Mouse (Mus musculus): ENCODE measurements around the gene Clec4g.
"Not testable (repeated sequence)": the region's sequence is repeated elsewhere in the genome, so short reads cannot be mapped to it uniquely, and the experiment has no call there.

Clec4g gene

DNA sequence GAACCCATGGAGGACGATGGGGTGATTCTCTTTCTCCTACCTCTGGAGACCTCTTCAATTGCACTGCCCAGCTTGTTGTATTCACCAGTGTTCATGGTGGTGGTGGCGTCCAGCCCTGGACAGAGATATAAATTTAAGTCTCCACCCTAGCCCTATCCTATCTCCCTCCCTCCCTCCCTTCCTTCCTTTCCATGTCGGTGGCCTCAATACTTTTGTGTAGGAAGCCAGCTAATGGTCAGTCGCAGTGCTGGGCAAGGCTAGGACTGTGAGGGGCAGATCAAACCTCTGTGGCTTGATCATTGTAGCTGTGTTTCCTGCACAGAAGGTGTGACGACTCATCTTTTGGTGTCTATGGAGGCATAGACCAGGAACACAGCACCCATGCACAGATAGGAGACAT lies at the start of gene Clec4g:
Gene Clec4g, minus strand, starts transcription at position 101 of the 400 bp plus-strand sequence.
- DNase-seq (ENCODE audit: low spot score in 2 of 2), result no peak

DNA sequence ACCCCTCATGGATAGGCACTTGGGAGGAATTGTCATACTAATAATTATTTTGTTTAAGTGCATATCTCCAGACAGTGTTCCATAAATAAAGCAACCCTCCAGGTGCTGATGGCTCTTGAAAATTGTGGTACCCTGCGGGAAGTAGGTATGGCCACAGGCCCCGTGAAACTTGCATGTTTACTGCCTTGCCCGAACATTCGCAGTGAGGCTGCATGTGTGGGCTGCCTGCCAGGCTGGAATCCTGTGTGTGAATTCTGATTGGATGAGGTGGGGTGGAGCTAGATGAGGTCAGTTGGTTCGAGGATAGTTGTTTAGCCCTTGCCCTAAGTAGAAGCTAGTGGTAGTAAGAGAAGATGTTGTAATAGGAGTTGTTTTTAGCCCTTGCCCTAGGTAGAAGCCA lies 48.2 kb upstream of the Clec4g start:
- DNase-seq (ENCODE audit: low spot score in 2 of 2), result not testable (repeated sequence)

DNA sequence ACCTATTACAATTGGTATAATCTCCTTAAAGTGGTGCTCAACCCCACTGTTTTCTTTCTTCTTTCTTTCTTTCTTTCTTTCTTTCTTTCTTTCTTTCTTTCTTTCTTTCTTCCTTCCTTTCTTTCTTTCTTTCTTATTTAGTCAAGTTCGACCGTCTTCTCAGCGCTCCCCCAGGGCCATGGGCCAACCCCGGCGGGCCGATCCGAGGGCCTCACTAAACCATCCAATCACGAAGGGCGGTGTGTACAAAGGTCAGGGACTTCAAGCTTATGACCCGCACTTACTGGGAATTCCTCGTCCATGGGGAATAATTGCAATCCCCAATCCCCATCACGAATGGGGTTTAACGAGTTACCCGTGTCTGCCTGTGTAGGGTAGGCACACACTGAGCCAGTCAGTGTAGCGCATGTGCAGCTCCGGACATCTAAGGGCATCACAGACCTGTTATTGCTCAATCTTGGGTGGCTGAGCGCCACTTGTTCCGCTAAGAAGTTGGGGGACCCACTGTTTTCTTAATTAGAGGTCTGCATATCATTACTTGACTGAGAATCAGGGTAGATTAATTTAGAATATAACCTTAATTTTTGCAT lies 33.9 kb upstream of the Clec4g start:
- peak in 1 of 2 experiments; percentile 11 for DNase-seq (ENCODE audit: low spot score in 2 of 2)

DNA sequence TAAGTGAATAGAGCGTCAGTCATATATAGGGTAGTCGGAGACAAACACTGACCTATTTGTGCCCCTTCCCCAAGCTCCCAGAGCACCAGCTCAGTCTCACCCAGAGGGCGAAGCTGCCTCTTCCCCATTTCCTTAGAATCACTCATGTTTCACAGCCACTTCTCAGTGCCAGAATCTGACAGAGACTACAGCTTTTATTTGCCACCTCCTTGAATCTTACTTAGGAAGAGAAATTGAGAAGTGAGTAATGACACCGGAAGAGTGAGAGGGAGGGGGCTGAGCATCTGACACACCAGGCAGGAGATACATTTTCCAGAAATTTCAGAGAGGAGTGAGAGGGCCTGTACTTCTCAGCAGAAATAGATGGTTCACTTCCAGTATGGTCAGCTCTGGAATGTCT lies 28.3 kb upstream of the Clec4g start, which contains the start of gene Cd209a:
Gene Cd209a, minus strand, starts transcription at position 224 of the 400 bp plus-strand sequence.
- no peak for DNase-seq (ENCODE audit: low spot score in 2 of 2)

DNA sequence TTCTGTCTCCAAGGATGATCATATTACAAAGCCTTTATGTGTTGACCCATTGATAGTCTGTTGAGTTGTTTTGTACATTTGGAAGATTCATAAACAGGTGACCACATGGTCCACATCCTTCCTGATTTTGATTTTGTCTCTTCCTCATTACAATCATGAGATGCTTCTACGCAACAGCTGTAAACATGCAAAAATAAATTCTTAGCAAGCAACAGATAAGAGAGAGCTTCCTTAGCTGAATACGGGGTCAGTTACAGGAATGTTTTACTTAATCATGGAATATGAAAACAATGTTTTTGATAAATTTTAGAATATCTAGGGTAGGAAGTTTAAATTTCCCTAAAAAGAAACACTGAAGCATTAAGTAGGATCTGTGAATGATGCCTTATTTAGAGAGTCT lies 16.5 kb upstream of the Clec4g start:
- no peak for DNase-seq (ENCODE audit: low spot score in 2 of 2)

DNA sequence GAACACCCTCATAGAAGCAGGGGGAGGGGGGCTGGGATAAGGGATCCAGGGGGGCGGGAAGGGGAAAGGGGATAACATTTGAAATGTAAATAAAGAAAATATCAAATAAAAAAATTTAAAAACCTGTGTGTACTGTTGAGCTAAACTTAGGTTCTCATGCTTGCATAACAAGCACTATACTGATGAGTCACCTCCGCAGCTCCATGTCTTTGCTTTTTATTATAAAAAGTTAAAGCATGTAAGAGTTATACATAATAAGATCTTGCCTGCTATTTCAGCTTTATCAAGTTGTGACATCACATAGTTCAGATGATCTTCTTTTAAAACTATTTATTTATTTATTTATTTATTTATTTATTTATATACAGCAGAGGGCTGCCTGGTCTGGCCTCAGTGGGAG lies 15.1 kb upstream of the Clec4g start:
- no peak for DNase-seq (ENCODE audit: low spot score in 2 of 2)

DNA sequence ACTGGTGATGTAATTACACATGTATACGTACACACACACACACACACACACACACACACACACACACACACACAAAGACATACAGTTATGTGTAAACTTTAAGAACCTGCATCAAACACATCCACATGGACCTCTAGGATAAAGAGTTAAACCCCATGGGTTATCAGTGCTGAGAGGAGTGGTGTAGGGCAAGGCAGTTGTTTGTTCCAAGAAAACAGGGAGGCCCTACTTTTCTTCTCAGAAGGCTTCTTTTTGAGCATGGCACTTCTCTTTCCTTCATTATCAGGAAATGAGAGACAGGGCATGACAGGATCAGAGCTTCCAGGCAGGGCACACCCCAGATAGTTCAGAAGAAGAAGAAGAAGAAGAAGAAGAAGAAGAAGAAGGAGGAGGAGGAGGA lies 13.6 kb upstream of the Clec4g start:
- no peak for DNase-seq (ENCODE audit: low spot score in 2 of 2)

DNA sequence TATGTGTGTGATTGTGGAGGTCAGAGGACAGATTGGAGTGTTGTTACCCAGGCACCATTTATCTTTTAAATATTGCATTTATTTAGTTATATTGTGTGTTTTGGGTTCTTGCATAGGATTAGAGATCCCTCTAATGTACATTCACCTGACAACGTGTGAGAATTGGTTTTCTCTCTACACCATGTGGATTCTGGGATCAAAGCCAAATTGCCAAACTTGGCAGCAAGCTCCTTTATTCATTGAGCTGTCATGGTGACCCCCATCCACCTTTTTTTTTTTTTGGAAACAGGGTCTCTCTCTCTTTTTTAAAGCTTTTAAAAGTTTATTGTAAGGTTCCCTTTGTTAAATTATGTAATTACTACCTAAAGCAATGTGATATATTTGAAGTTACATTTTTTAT lies 590 bp upstream of the Clec4g start:
- no peak for DNase-seq (ENCODE audit: low spot score in 2 of 2)

DNA sequence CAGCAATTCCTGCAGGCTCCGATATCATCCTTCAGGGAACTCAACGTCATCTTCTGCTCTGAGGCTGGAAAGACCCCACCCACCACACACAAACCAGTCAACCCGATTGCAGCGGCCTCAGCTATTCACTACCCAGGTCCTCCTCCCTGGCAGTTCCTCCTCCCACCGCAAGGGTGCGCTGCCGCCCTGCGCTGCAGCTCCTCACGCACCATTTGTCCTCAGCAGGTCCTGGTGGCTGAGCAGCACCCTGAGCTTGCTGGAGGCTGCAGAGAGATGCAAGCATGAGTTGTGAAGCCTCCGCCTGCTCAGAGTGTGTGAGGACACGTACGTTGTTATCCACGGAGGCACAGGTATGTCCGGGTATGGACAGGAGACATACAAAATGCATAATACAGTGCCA lies 1.9 kb downstream of the Clec4g start:
- DNase-seq (ENCODE audit: low spot score in 2 of 2), result peak; percentile 45 to 46

DNA sequence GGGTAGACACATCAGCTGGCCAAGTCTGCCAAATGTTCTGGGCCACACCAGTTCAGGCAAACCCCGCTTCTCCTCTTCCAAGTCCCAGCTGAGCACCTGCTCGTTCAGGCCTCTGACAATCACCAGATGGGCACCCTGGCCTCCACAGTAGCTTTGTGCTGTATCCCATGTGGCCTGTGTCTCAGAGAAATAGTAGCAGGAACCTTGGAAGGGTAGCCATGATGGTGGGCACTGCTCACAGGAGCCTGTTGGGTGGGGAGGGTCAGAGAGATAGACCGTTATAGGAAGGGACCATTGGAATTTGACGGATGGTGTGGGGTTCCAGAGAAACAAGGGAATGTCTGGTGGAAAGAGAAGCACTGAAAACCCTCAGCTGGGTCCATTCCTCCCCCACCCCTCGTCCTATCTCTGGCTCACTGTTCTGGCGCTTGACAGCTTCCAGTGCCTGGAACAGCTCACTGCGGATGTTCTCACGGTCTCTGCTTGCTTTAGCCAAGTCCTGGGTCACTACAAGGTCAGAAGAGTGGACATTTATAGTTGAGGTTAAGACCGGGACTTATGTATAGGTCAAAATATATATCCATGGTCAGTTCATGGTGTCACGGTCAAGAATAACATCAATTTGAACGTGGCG lies 3.0 kb downstream of the Clec4g start:
- DNase-seq (ENCODE audit: low spot score in 2 of 2), result no peak

DNA sequence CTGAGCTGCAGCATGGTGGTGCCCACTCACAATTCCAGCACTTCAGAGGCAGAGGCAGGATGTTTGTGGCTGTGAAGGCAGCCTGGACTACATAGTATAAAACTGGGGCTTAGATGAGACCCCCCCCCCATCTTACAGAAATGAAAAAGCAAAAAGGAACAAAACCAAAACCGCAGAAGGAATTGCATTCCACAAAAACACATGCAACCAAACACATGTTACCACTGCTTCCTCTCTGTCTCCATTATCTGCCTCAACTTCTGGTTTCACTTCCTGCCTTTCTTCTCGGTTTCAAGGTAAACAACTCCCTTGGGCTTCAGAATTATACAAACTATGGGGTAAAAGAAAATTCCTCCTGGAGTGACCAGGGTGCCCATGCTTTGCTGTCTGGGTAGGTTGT lies 8.8 kb downstream of the Clec4g start:
- no peak for DNase-seq (ENCODE audit: low spot score in 2 of 2)

DNA sequence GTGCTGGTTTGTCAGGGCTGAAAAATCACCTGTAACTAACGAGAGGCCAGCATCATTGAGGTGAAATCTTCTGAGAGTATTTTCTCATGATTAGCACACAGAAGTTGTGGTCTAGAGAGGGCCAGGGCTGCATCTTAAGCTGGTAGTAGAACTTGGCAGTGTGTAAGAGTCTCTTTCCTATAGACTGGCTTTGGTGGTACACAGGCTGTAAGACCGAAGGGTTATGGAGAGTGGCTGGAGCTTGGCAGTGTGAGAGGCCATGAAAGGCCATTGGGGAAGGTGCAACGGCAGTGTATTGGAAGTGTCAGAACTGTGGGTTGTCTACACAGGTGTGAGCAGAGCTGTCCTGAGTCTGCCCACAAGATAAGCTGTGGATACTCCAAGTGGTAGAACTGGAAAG lies 10.1 kb downstream of the Clec4g start:
- no peak for DNase-seq (ENCODE audit: low spot score in 2 of 2)

DNA sequence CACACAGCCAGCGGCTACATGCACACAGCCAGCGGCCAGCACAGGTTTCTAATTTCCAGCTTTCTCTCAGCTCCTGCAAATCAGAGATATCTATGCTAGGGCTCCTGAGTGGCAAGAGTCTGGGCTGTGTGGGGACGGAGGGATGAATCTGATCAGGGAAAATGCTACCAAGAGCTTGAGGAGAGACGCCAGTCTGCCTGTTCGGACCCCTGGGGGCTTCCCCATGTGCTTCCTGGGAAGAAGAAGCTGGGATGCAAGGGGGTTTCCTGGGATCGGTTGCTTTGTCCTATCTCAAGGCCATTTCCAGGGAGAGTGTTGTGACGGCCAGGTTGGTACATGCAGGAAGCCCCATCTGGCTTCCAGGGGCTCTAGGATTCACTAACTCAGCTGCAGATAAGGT lies 12.8 kb downstream of the Clec4g start:
- no peak for DNase-seq (ENCODE audit: low spot score in 2 of 2)

DNA sequence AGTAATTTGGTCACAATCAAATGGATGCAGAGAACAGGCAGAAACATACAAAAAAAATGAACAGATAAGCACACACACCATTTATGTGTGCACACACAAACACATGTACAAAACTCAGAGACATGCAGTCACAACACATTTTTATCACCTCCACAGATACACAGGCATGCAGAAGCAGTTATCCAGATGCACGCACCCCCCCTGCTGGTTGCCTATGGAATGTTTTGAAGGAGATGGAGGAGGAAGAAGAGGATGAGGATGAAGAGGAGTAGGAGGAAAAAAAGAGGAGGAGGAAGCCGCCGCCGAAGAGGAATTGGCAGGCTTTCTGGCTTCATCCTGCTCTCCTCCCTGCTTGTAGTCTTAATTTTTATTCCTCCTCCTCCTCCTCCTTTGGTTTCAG lies 14.7 kb downstream of the Clec4g start:
- no peak for DNase-seq (ENCODE audit: low spot score in 2 of 2)

DNA sequence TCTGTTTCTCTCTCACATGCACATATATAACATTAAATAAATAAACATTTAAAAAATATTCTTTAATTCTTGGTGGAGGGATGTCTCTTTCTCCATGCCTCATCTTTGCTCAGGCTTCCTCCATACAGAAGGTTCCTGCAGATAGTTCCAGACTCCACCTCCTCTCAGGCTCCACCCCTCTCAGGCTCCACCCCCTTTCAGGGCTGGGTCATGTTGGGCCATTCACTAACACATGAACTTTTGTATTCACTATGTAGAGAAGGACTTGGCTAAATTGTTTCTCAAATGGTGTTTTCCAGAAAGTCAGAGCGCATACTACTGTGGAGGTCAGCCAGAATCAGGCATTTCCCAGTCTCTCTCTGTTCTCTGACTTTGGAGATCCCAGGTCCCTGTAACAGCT lies 19.0 kb downstream of the Clec4g start:
- DNase-seq (ENCODE audit: low spot score in 2 of 2), result no peak

DNA sequence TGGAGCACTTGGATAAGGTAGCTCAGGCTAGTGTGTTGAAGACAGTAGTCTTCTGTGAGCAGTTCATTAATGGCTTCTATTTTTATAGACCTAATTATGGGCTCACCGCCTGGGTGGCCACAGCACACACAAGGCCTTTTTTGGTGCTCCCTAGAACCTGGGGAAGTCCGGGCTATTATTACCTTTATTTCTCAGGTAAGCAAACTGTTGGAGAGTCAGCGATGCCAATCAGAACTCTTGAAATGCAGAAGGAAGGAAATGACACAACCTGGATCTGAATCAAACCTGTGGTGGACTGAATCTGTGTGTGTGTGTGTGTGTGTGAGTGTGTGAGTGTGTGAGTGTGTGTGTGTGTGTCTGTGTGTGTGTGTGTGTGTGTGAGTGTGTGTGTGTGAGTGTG lies 26.3 kb downstream of the Clec4g start, which contains the start of gene Fcer2a:
Gene Fcer2a, minus strand, starts transcription at position 55 of the 400 bp plus-strand sequence.
- DNase-seq (ENCODE audit: low spot score in 2 of 2), result no peak

DNA sequence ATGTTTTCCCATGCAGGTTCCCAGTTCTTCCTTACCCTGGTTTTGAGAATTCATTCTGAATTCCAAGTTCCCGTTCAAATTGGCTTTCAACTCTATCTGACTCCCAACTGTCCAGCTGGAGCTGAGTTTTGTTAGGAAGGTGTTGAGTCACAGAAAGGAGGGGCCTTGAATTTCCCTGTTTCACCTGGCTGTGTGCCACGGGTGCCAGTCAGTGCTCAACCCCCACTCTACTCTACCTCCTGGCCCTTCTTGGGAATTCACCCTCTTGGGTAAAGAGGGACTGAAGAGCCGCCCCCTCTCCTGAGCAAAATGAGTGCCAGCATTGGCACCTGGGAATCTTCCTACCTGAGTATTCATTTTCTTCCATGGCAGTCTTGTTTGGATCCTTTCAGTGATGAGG lies 29.7 kb downstream of the Clec4g start:
- DNase-seq (ENCODE audit: low spot score in 2 of 2), result no peak

DNA sequence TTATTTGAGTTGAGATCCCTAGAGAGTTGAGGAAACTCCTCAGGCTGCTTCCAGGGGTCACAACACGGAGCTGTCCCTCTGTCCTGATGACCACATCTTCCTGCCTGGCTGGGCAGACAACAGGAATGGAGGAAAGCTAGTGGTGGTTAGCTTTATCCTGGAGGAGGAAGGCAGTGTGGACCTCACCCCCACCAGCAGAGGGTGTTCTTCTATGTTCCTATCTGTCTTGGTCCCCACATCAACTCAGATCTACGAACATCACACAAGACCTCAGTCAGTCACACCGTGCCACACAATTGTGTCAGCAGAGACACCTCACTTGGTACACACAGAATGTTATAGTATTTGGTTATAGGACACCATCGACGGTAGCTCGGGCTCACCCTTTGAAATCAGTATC lies 32.9 kb downstream of the Clec4g start:
- no peak for DNase-seq (ENCODE audit: low spot score in 2 of 2)

DNA sequence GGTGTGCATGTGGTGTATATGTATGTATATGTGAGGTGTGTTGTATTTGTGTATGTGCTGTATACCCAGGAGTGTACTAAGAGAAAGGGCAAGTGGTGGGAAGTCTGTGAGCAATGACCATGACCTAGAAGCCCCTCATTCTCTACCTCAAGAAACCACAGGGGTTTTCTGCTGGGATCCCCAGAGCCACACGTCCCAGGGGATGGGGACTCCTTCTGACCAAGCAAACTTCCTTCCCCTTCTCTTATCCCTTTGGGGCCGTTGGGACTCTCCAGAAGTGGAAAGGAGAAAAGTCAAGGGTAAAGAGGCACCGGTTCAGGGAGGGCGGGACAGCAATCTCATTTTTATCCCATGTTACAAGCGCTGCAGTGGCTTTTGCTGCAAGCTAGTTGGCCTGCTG lies 35.0 kb downstream of the Clec4g start:
- no peak for DNase-seq (ENCODE audit: low spot score in 2 of 2)

DNA sequence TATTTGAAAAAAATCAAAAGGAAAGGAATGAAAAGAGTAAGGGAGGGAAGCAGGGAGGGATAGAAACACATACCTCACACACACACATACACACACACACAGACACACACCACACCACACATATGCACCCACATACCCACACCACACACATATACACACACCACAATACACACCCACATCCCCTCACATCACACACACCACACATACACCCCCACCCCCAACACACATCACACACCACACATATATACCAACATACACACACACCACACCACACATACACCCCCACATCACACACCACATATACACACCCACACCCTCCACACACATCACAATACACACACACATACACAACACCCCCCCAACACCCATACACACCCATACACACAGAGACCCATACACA lies 35.9 kb downstream of the Clec4g start:
- DNase-seq (ENCODE audit: low spot score in 2 of 2), result no peak

DNA sequence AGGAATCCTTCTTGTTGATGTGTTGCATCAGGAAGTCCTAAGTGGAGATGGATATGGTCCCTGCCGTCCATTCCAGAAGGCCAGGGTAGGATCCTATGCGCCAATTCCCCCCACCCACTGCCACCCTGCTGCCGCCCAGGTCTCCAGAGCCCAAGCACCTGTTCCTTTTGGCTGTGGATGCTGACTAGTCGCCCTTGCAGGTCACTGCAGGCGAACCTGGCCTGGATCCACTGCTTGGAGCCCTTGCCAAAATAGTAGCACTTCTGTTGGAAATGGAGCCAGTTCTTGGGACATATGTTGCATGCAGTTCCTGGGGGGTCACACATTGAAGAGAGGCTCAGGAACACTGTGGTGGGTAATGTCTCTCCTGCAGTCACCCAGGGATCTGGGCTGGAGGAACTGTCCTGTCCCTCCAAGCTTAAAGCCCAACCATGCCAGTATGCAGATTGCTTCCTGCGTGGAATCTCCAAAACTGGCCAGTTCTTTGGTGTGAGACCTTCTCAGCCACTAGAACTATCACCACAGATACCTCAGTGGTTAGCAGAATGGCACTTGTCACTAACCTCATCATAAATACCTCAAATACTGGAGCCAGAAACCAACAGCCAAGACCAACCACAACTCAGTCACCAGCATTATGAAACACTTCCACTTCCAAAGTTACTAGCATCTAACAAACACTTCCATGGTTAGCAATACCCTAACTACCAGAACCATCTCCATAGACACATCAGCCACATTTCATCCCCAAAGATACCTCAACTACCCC lies 36.9 kb downstream of the Clec4g start:
- no peak for DNase-seq (ENCODE audit: low spot score in 2 of 2)

DNA sequence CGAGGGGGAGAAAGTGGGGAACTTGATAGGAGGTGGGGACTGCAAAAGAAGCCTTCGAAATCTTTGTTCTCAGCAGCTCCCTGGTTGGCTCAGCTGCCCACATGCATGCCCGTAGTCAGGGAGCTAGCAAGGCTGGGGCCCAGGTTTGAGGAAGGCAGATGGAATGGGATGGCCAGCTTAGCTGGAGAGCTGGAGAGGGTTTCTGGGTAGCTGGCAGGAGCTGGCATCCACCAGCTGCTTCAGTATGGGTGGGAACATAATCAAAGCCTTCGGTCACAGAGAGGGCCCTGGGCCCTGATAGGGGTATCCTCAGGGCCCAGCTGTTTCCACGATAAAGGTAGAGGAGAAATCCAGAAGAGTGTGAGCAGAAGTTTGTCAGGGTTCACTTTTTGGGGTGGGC lies 38.0 kb downstream of the Clec4g start:
- DNase-seq (ENCODE audit: low spot score in 2 of 2), result no peak

DNA sequence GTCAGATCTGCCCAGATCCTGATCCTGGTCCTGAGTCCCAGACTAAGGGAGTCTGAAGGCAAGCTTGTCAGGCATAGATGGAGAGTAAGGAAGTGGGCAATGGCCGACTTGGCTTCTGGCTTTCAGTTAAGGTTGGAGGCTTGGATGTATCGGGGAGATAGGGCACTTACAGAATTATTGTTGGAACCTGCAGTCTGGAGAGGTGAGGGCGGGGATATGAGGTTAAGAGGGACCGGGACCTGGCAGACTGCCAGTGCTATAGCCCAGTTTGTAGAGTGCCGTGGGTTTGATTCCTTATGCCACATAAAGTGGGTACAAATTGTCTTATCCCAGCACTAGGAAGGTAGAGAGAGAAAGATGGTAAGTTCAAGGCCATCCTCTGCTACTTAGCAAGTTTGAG lies 40.8 kb downstream of the Clec4g start:
- no peak for DNase-seq (ENCODE audit: low spot score in 2 of 2)
